Mouse (Mus musculus) kidney, adult 2 months (tissue): ENCODE measurements at regions not wholly inside any gene's neighbourhood (a gene's known extent, or its start where the extent isn't known, plus 50 kb on each side); places are given as distances from the start of the nearest gene placed in this dataset.

ENCODE experiments used
- CTCF ChIP-seq: fragments of 200-500 bp; conservative IDR thresholded peaks from 2 replicates; pipeline ENCODE4 v1.5.1; 2011; ENCODE audit warnings: low read depth, mild to moderate bottlenecking, control low read depth, low read length, moderate library complexity, mixed read lengths; ENCODE audit not compliant: insufficient read depth, insufficient read length
- POLR2A ChIP-seq: fragments of 200-500 bp; IDR thresholded peaks from one replicate; pipeline ENCODE4 v1.6.1; 2011; ENCODE audit warnings: low read depth, low read length, control low read depth

DNA sequence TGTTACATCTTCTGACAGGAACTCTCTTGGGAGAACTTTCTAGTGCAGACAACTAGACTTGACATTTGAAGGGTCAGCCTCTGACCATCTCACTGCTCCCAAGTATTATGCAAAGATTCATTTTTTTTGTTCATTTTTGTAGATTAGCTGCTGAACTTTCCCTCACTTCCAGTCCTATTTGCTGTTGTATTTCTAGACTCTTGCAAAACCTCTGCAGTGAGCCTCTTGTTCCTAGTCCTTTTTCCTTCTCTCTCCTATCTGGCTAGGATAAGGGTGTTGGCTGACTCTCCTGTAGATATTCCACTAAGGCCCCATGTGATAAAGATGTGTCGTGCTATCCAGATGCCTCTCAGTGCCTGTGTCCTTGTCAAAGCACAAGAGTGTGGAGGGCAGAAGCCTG is 198.5 kb upstream of the Cpeb2 start:
- TF ChIP-seq CTCF: no peak
- TF ChIP-seq POLR2A: no peak
